Mouse (Mus musculus): ENCODE measurements around the gene Gys1. TPM values are rescaled to one million over a fixed set of nuclear protein-coding genes. Genes with fewer than 3 reads are reported as not detected.

Gys1 gene
- total and polyA plus RNA-seq, 3 experiments: 14.0 to 27.2 (median 23.9) TPM

DNA sequence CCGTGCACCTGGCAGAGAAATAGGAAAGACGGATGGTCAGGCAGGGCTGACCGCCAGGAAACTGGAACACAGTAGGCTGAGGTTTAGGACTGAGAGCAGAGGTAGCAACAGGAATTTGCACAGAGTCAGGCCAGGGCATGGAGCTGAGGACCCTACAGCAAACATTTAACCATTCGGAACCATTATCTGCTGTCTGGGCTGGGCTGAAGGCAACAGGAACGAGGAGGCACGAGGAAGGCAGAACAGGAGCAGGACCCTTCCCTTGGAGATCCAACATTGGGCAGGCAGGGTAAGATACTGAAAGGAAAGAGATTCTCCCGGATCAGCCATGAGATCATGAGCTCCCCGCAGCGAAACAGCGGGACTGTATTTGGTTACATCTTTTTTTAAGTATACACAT, 26.8 kb upstream of the Gys1 start:
- Histone ChIP-seq H3K36me3 (replicated peaks in 1 of 2; ENCODE audit: control insufficient read depth in 1 of 2, insufficient read depth in 1 of 2, low read length in 1 of 2) (peaks cover 0 to 4% of the 10 kb centered on the region in 2 experiments), H3K27me3 (replicated peaks) (peaks cover 73% of the 10 kb centered on the region), H3K9ac (ENCODE audit: insufficient read depth, low read depth) (no peak overlapping the region), H3K4me1 (ENCODE audit: control insufficient read depth in 1 of 2, insufficient read depth in 2 of 2) (peaks cover 0 to 14% of the 10 kb centered on the region in 2 experiments; a peak in 2 of 4 replicates), H3K9me3 (replicated peaks; ENCODE audit: low read length) (peaks cover 12% of the 10 kb centered on the region), H3K27ac (ENCODE audit: insufficient read depth, low read depth) (no peak overlapping the region), H3K4me3 (replicated peaks in 1 of 3; ENCODE audit: low read depth in 2 of 3, low read length in 2 of 3, poor library complexity in 1 of 3) (no peak overlapping the region), H3K4me2 (ENCODE audit: insufficient read depth, low read depth, poor library complexity, severe bottlenecking) (no peak overlapping the region), H3K79me2 (replicated peaks; ENCODE audit: control insufficient read depth, extremely low read depth, insufficient read depth, poor library complexity, severe bottlenecking) (no peaks in the 10 kb centered on the region)
- TF ChIP-seq USF1 (IDR thresholded peaks at IDR 0.05; ENCODE audit: low read depth, low read length): no peak
- no peak for TF ChIP-seq JUN (IDR thresholded peaks at IDR 0.05; ENCODE audit: insufficient read depth, low read depth, low read length)
- TF ChIP-seq MAFK (IDR thresholded peaks at IDR 0.05; ENCODE audit: insufficient replicate concordance, low read length): no peak
- no peak for TF ChIP-seq EP300 (IDR thresholded peaks at IDR 0.05; ENCODE audit: low read length)
- no peak for TF ChIP-seq E2F4 (IDR thresholded peaks at IDR 0.05; ENCODE audit: insufficient replicate concordance, low read depth, low read length)
- TF ChIP-seq KAT2A (IDR thresholded peaks at IDR 0.05; ENCODE audit: insufficient replicate concordance, low read length): no peak
- no peak for TF ChIP-seq RAD21 (IDR thresholded peaks at IDR 0.05; ENCODE audit: low read depth, low read length)
- TF ChIP-seq ELF1 (IDR thresholded peaks at IDR 0.05; ENCODE audit: low read depth, low read length): no peak
- TF ChIP-seq UBTF (IDR thresholded peaks at IDR 0.05; ENCODE audit: low read depth, low read length): no peak
- no peak for TF ChIP-seq MXI1 (IDR thresholded peaks at IDR 0.05; ENCODE audit: low read depth, low read length)
- TF ChIP-seq JUND (conservative IDR thresholded peaks at IDR 0.05; ENCODE audit: low read depth, low read length): no peak
- dilution Hi-C loops (cut with MboI; ENCODE audit: extremely low pct_ligation_motif_present, extremely low pct_unique_long_range_greater_than_20kb, low sequenced_read_pairs) (no loop called here), in situ Hi-C loops (cut with MboI; ENCODE audit: low pct_ligation_motif_present, low pct_unique_long_range_greater_than_20kb, low sequenced_read_pairs) (no loop called here)
- no peak for DNase-seq (ENCODE audit: extremely low read depth)

DNA sequence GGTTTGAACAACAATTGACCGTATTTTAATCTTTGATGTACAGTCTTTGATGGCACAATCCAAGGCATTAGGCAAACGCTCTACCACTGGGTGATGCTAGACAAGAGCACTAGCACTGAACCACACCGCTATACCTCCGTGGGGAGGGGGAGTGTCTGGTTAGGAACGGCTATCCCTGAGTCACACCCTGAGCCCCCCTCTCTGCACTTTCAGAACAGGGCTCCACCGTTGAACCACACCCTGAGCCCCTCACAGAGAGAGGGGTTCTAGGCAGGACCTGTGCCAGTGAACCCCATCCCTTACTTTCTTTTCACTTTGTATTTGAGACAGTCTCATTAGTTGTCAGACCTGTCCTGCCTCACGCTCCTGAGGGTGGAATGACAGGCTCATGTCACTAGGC, 26.3 kb upstream of the Gys1 start:
- Histone ChIP-seq H3K4me1 (ENCODE audit: control insufficient read depth in 1 of 2, insufficient read depth in 2 of 2) (peaks cover 0 to 18% of the 10 kb centered on the region in 2 experiments; a peak in 2 of 4 replicates), H3K79me2 (replicated peaks; ENCODE audit: control insufficient read depth, extremely low read depth, insufficient read depth, poor library complexity, severe bottlenecking) (no peaks in the 10 kb centered on the region), H3K9ac (ENCODE audit: insufficient read depth, low read depth) (no peak overlapping the region), H3K36me3 (replicated peaks in 1 of 2; ENCODE audit: control insufficient read depth in 1 of 2, insufficient read depth in 1 of 2, low read length in 1 of 2) (peaks cover 0 to 4% of the 10 kb centered on the region in 2 experiments), H3K4me3 (replicated peaks in 1 of 3; ENCODE audit: low read depth in 2 of 3, low read length in 2 of 3, poor library complexity in 1 of 3) (no peak overlapping the region), H3K9me3 (replicated peaks; ENCODE audit: low read length) (peaks cover 12% of the 10 kb centered on the region), H3K4me2 (ENCODE audit: insufficient read depth, low read depth, poor library complexity, severe bottlenecking) (no peak overlapping the region), H3K27me3 (replicated peaks) (peaks cover 77% of the 10 kb centered on the region), H3K27ac (ENCODE audit: insufficient read depth, low read depth) (no peak overlapping the region)
- dilution Hi-C loops (cut with MboI; ENCODE audit: extremely low pct_ligation_motif_present, extremely low pct_unique_long_range_greater_than_20kb, low sequenced_read_pairs) (no loop called here), in situ Hi-C loops (cut with MboI; ENCODE audit: low pct_ligation_motif_present, low pct_unique_long_range_greater_than_20kb, low sequenced_read_pairs) (no loop called here)
- DNase-seq (ENCODE audit: extremely low read depth): no peak
- TF ChIP-seq BHLHE40 (IDR thresholded peaks at IDR 0.05; ENCODE audit: low read depth, low read length) (no peak), ELF1 (IDR thresholded peaks at IDR 0.05; ENCODE audit: low read depth, low read length) (no peak), CHD2 (IDR thresholded peaks at IDR 0.05; ENCODE audit: low read length) (no peak), HCFC1 (IDR thresholded peaks at IDR 0.05; ENCODE audit: low read depth, low read length) (no peak), MAZ (IDR thresholded peaks at IDR 0.05; ENCODE audit: low read depth, low read length) (no peak), NELFE (IDR thresholded peaks at IDR 0.05; ENCODE audit: low read depth, low read length) (no peak)

Data from CH12.LX (cell line).